ENCODE assay signal across 8 mouse cellular contexts in genomic region chr4:106996305-106997076, GRCm38 (mm10).
A peak's percentile ranks its signal among the peaks of the same experiment; 100 is the strongest.
DNase-seq lines count a peak whose midpoint lies in the region; ATAC-seq lines count a peak whose summit lies in the region.

No protein-coding gene starts in this region.

- no peaks in the 10 kb centered on the region for H3K27me3 ChIP-seq in hindbrain, embryonic 15.5 days
- H3K27me3 ChIP-seq in hindbrain, embryonic 14.5 days (ENCODE audit: control insufficient read depth, insufficient read depth, low read length): no peaks in the 10 kb centered on the region
- no peaks in the 10 kb centered on the region for H3K27me3 ChIP-seq in embryonic facial prominence, embryonic 14.5 days (replicated peaks; ENCODE audit: control insufficient read depth, insufficient read depth, low read length)

- H3K27ac ChIP-seq in hindbrain, embryonic 15.5 days (replicated peaks): 0 out of 2 replicates have a peak overlapping the region, but pooled peaks have one; percentile 19
- H3K27ac ChIP-seq in hindbrain, embryonic 14.5 days: no peak overlapping the region
- peak overlapping the region; percentile 70; the same call in 1 of the 2 replicates for H3K27ac ChIP-seq in embryonic facial prominence, embryonic 14.5 days (replicated peaks; ENCODE audit: low read depth, low read length)

- WGBS in hindbrain, embryonic 15.5 days: 40% methylated on average over 13 of the region's 13 CpGs
- WGBS in hindbrain, embryonic 14.5 days: 35% methylated on average over 13 of the region's 13 CpGs
- 32% methylated on average over 13 of the region's 13 CpGs for WGBS in embryonic facial prominence, embryonic 14.5 days

- ATAC-seq in hindbrain, embryonic 15.5 days (ENCODE audit: low FRiP score, low read depth): 0 out of 2 replicates have a peak, but pooled peaks have one; percentile 13
- ATAC-seq in hindbrain, embryonic 14.5 days (ENCODE audit: low FRiP score): no peak
- ATAC-seq in embryonic facial prominence, embryonic 14.5 days (ENCODE audit: low read depth): peak; percentile 66

- intact Hi-C loops in left cerebral cortex, postnatal 25 days (cut with DNase I): no loop called here

- H3K9ac ChIP-seq in hindbrain, embryonic 15.5 days: no peak overlapping the region
- H3K9ac ChIP-seq in hindbrain, embryonic 14.5 days: no peak overlapping the region
- H3K9ac ChIP-seq in embryonic facial prominence, embryonic 14.5 days (ENCODE audit: low read depth, low read length): no peak overlapping the region

- H3K4me2 ChIP-seq in hindbrain, embryonic 15.5 days: no peak overlapping the region
- H3K4me2 ChIP-seq in hindbrain, embryonic 14.5 days (replicated peaks): no peak overlapping the region
- no peak overlapping the region for H3K4me2 ChIP-seq in embryonic facial prominence, embryonic 14.5 days (ENCODE audit: low read depth, low read length)

- H3K36me3 ChIP-seq in hindbrain, embryonic 15.5 days: no peaks in the 10 kb centered on the region
- H3K36me3 ChIP-seq in hindbrain, embryonic 14.5 days (replicated peaks; ENCODE audit: control insufficient read depth, insufficient read depth): no peaks in the 10 kb centered on the region
- no peaks in the 10 kb centered on the region for H3K36me3 ChIP-seq in embryonic facial prominence, embryonic 14.5 days (ENCODE audit: control insufficient read depth, insufficient read depth, low read length)

- peaks cover 81% of the 10 kb centered on the region for H3K4me1 ChIP-seq in hindbrain, embryonic 15.5 days (replicated peaks)
- H3K4me1 ChIP-seq in hindbrain, embryonic 14.5 days (replicated peaks; ENCODE audit: control insufficient read depth, insufficient read depth, low read length): peaks cover 48% of the 10 kb centered on the region
- H3K4me1 ChIP-seq in embryonic facial prominence, embryonic 14.5 days (ENCODE audit: control insufficient read depth, insufficient read depth, low read length): peaks cover 32% of the 10 kb centered on the region

- no peak overlapping the region for H3K4me3 ChIP-seq in hindbrain, embryonic 15.5 days
- H3K4me3 ChIP-seq in hindbrain, embryonic 14.5 days (replicated peaks; ENCODE audit: low read length): no peak overlapping the region
- no peak overlapping the region for H3K4me3 ChIP-seq in embryonic facial prominence, embryonic 14.5 days (ENCODE audit: low read depth, low read length)

- no peak for DNase-seq in hindbrain, embryonic 14.5 days (ENCODE audit: low spot score)
- peak; percentile 33 for DNase-seq in 3T3-L1 (ENCODE audit: low read depth, low spot score)
- peak; percentile 72 for DNase-seq in embryonic facial prominence, embryonic 14.5 days (ENCODE audit: low spot score)
- peak; percentile 70 to 89 for DNase-seq in left cerebral cortex, postnatal 25 days (ENCODE audit: low spot score in 2 of 2)
- DNase-seq in thymus, postnatal 0 days (ENCODE audit: low spot score): peak; percentile 74
- no peak for DNase-seq in spleen, adult 12 weeks (ENCODE audit: low spot score)
- DNase-seq in adrenal gland, adult 8-10 months: no peak

- no peaks in the 10 kb centered on the region for H3K9me3 ChIP-seq in hindbrain, embryonic 15.5 days
- no peaks in the 10 kb centered on the region for H3K9me3 ChIP-seq in hindbrain, embryonic 14.5 days (ENCODE audit: control insufficient read depth, low read length)
- no peaks in the 10 kb centered on the region for H3K9me3 ChIP-seq in embryonic facial prominence, embryonic 14.5 days (ENCODE audit: control insufficient read depth, low read length)

Comparison
In these comparisons a context has a peak if more than half of its experiments do, and no peak if none do; other contexts are left out.
1. DNase-seq: peak in 3T3-L1 (single experiment), embryonic facial prominence, embryonic 14.5 days (single experiment), left cerebral cortex, postnatal 25 days (2 of 2) and thymus, postnatal 0 days (single experiment); none in hindbrain, embryonic 14.5 days (single experiment), spleen, adult 12 weeks (single experiment) and adrenal gland, adult 8-10 months (single experiment).